Mouse (Mus musculus): ENCODE results near the gene Aprt. TPM values are rescaled to one million over a fixed set of nuclear protein-coding genes. Genes with fewer than 3 reads are reported as not detected.
A peak's percentile ranks its signal among the peaks of the same experiment; 100 is the strongest.

Gene Aprt
- polyA plus RNA-seq, 1 experiment from 2014 or later = 223 TPM

- WGBS (ENCODE audit: insufficient replicate concordance) = 69% methylated on average over 25 of the region's 25 CpGs
Observed at GRCm38 (mm10) chr8:122564363-122565352, 12.1 kb downstream of the Aprt start.

GRCm38 (mm10) chr8:122561199-122561598, 15.5 kb downstream of the Aprt start:
- H3K9me3 ChIP-seq (ENCODE audit: low read length) = no peaks in the 10 kb centered on the region
- H3K4me2 ChIP-seq (ENCODE audit: low read depth, low read length) = no peak overlapping the region
- peaks cover 25% of the 10 kb centered on the region for H3K4me1 ChIP-seq (ENCODE audit: insufficient read depth)
- TF ChIP-seq CTCF (IDR thresholded peaks at IDR 0.05; ENCODE audit: low read depth) (no peak), EP300 (IDR thresholded peaks at IDR 0.05; ENCODE audit: low read depth) (no peak)
- H3K27me3 ChIP-seq (ENCODE audit: insufficient read depth, low read length) = no peaks in the 10 kb centered on the region
- DNase-seq (no peak), ATAC-seq (peak; percentile 19; the same call in 1 of the 2 replicates)
- no peaks in the 10 kb centered on the region for H3K36me3 ChIP-seq (replicated peaks; ENCODE audit: insufficient read depth, low read length)
- WGBS (ENCODE audit: insufficient replicate concordance) = 37% methylated on average over 5 of the region's 5 CpGs
- H3K27ac ChIP-seq (ENCODE audit: low read depth) = peak overlapping the region; percentile 39; the same call in 1 of the 2 replicates
- no peak overlapping the region for H3K4me3 ChIP-seq (ENCODE audit: low read depth, low read length)
- no peak overlapping the region for H3K9ac ChIP-seq (replicated peaks)

More at GRCm38 (mm10) chr8:122564363-122565352, 12.1 kb downstream of the Aprt start:
- no peak for ATAC-seq
- peak overlapping the region; percentile 27; the same call in 1 of the 2 replicates for H3K4me2 ChIP-seq (ENCODE audit: low read depth, low read length)
- H3K27ac ChIP-seq (ENCODE audit: low read depth) = peak overlapping the region; percentile 71
- H3K4me3 ChIP-seq (ENCODE audit: low read depth, low read length) = no peak overlapping the region
- no peaks in the 10 kb centered on the region for H3K9me3 ChIP-seq (ENCODE audit: low read length)
- no peaks in the 10 kb centered on the region for H3K27me3 ChIP-seq (ENCODE audit: insufficient read depth, low read length)
- no peak overlapping the region for H3K9ac ChIP-seq (replicated peaks)
- TF ChIP-seq CTCF (IDR thresholded peaks at IDR 0.05; ENCODE audit: low read depth) (no peak), EP300 (IDR thresholded peaks at IDR 0.05; ENCODE audit: low read depth) (no peak)
- DNase-seq = peak; percentile 14
- H3K36me3 ChIP-seq (replicated peaks; ENCODE audit: insufficient read depth, low read length) = peaks cover 3% of the 10 kb centered on the region
- H3K4me1 ChIP-seq (ENCODE audit: insufficient read depth) = peaks cover 28% of the 10 kb centered on the region

GRCm38 (mm10) chr8:122558671-122559349, 17.9 kb downstream of the Aprt start:
- no peak overlapping the region for H3K4me2 ChIP-seq (ENCODE audit: low read depth, low read length)
- peaks cover 24% of the 10 kb centered on the region for H3K4me1 ChIP-seq (ENCODE audit: insufficient read depth)
- H3K27me3 ChIP-seq (ENCODE audit: insufficient read depth, low read length) = no peaks in the 10 kb centered on the region
- no peak overlapping the region for H3K4me3 ChIP-seq (ENCODE audit: low read depth, low read length)
- WGBS (ENCODE audit: insufficient replicate concordance) = 36% methylated on average over 12 of the region's 12 CpGs
- DNase-seq (peak; percentile 34), ATAC-seq (no peak)
- H3K9me3 ChIP-seq (ENCODE audit: low read length) = no peaks in the 10 kb centered on the region
- TF ChIP-seq EP300 (IDR thresholded peaks at IDR 0.05; ENCODE audit: low read depth) (no peak), CTCF (IDR thresholded peaks at IDR 0.05; ENCODE audit: low read depth) (peak; percentile 48)
- H3K36me3 ChIP-seq (replicated peaks; ENCODE audit: insufficient read depth, low read length) = no peaks in the 10 kb centered on the region
- no peak overlapping the region for H3K9ac ChIP-seq (replicated peaks)
- H3K27ac ChIP-seq (ENCODE audit: low read depth) = no peak overlapping the region; the same call in 1 of the 2 replicates

- WGBS (ENCODE audit: insufficient replicate concordance) = 28% methylated on average over 10 of the region's 10 CpGs
- Histone ChIP-seq H3K4me3 (ENCODE audit: low read depth, low read length) (no peak overlapping the region), H3K9me3 (ENCODE audit: low read length) (no peaks in the 10 kb centered on the region), H3K27ac (ENCODE audit: low read depth) (peak overlapping the region; percentile 78), H3K27me3 (ENCODE audit: insufficient read depth, low read length) (no peaks in the 10 kb centered on the region), H3K4me2 (ENCODE audit: low read depth, low read length) (peak overlapping the region; percentile 62), H3K4me1 (ENCODE audit: insufficient read depth) (peaks cover 24% of the 10 kb centered on the region), H3K36me3 (replicated peaks; ENCODE audit: insufficient read depth, low read length) (no peaks in the 10 kb centered on the region), H3K9ac (replicated peaks) (0 out of 2 replicates have a peak overlapping the region, but pooled peaks have one; percentile 4)
- peak; percentile 18; the same call in 1 of the 2 replicates for ATAC-seq
- TF ChIP-seq EP300 (IDR thresholded peaks at IDR 0.05; ENCODE audit: low read depth) (no peak), CTCF (IDR thresholded peaks at IDR 0.05; ENCODE audit: low read depth) (no peak)
- DNase-seq = no peak
Observed at GRCm38 (mm10) chr8:122557248-122558038, 19.3 kb downstream of the Aprt start.

- DNase-seq (peak; percentile 70), ATAC-seq (peak; percentile 70)
- 27% methylated on average over 12 of the region's 12 CpGs for WGBS (ENCODE audit: insufficient replicate concordance)
- Histone ChIP-seq H3K4me1 (ENCODE audit: insufficient read depth) (peaks cover 24% of the 10 kb centered on the region), H3K27me3 (ENCODE audit: insufficient read depth, low read length) (no peaks in the 10 kb centered on the region), H3K27ac (ENCODE audit: low read depth) (peak overlapping the region; percentile 78), H3K36me3 (replicated peaks; ENCODE audit: insufficient read depth, low read length) (no peaks in the 10 kb centered on the region), H3K4me3 (ENCODE audit: low read depth, low read length) (peak overlapping the region; percentile 9; the same call in 1 of the 2 replicates), H3K9me3 (ENCODE audit: low read length) (no peaks in the 10 kb centered on the region), H3K4me2 (ENCODE audit: low read depth, low read length) (peak overlapping the region; percentile 62), H3K9ac (replicated peaks) (peak overlapping the region; percentile 63)
- TF ChIP-seq CTCF (IDR thresholded peaks at IDR 0.05; ENCODE audit: low read depth) (no peak), EP300 (IDR thresholded peaks at IDR 0.05; ENCODE audit: low read depth) (no peak)
Observed at GRCm38 (mm10) chr8:122556030-122557009, 20.4 kb downstream of the Aprt start.
